Mouse (Mus musculus) limb, embryonic 13.5 days (tissue): Measurements from ENCODE around the gene Gpc6. TPM values are rescaled to one million over a fixed set of nuclear protein-coding genes. Genes with fewer than 3 reads are reported as not detected.
"Not testable (repeated sequence)": the region's sequence is repeated elsewhere in the genome, so short reads cannot be mapped to it uniquely, and the experiment has no call there.

ENCODE experiments used
- ATAC-seq: fragments of 200-750 bp; cut with Nextera tagmentation; 2 replicates; pipeline ENCODE4 v1.8.0; 2017; ENCODE audit warnings: low read depth, moderate number of reproducible peaks, moderate TSS enrichment; ENCODE audit not compliant: low FRiP score
- H3K27ac ChIP-seq: fragments of 300-500 bp; sonication (generic); 2 replicates; pipeline ENCODE4 v1.5.1; 2015; ENCODE audit warnings: inconsistent platforms, mild to moderate bottlenecking, moderate library complexity
- H3K27me3 ChIP-seq: fragments of 300-500 bp; sonication (generic); 2 replicates; pipeline ENCODE4 v1.6.1; 2015; ENCODE audit warnings: mild to moderate bottlenecking, inconsistent platforms
- H3K36me3 ChIP-seq: fragments of 300-500 bp; sonication (generic); 2 replicates; pipeline ENCODE4 v1.6.1; 2015; ENCODE audit warnings: inconsistent platforms, mild to moderate bottlenecking, moderate library complexity
- H3K4me1 ChIP-seq: fragments of 300-500 bp; sonication (generic); 2 replicates; pipeline ENCODE4 v1.6.1; 2015; ENCODE audit warnings: inconsistent platforms
- H3K4me2 ChIP-seq: fragments of 300-500 bp; sonication (generic); replicated peaks from 2 replicates; pipeline ENCODE4 v1.6.1; 2015; ENCODE audit warnings: inconsistent platforms, mild to moderate bottlenecking, moderate library complexity
- H3K4me3 ChIP-seq: fragments of 300-500 bp; sonication (generic); 2 replicates; pipeline ENCODE4 v1.5.1; 2015; ENCODE audit warnings: moderate library complexity, mild to moderate bottlenecking, inconsistent platforms
- H3K9ac ChIP-seq: fragments of 300-500 bp; sonication (generic); 2 replicates; pipeline ENCODE4 v1.6.1; 2015; ENCODE audit warnings: mild to moderate bottlenecking, inconsistent platforms
- H3K9me3 ChIP-seq: fragments of 300-500 bp; sonication (generic); 2 replicates; pipeline ENCODE4 v1.6.1; 2016; ENCODE audit warnings: inconsistent platforms
- WGBS: fragments of 180-500 bp; shearing (Covaris S2); methylation state at CpG from one replicate; pipeline ENCODE4 v1.1.7; 2015; 5-methylcytosine and 5-hydroxymethylcytosine counted together
- polyA plus RNA-seq: library from polyadenylated mRNA; unstranded; fragments of >200 nt; fragmentation: Nextera tagmentation; extraction: Ambion mirVana; gene quantifications from 2 replicates; pipeline ENCODE4 v1.2.1, GENCODE M21; 2015

Gpc6 gene
- polyA plus RNA-seq, 1 experiment from 2014 or later, result 59.6 TPM

DNA sequence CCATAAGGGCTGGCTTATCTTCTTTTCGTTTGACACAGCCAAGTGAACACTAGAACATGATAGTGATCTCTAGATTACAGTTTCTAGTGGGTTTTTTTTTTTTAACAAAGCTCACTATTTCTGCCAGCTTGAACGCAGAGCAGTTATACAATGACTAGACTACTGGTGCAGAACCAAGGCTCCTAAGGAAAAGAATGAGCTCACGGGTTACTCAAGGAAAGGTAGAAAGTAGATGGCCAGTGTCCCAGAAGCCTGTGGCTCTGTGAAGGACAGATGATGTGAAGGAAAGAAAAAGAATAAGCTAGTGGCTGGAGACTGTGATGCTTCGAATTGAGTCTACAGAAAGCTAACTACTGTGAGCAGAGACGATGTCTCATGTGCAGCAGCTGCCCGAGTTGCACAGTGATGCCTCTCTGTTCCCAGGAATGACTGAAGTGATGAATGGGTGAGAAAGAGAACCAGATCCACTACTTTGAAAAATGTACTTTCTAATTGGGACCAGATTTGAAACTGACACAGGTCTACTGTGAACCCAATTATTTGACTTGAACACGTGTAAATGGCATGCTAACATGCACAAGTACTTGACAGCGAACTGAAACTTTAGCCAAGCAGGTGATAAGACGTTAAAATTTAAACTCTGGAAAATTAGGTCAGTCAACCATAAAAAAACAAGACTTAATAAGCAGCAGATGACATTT, 482.9 kb downstream of the Gpc6 start:
- WGBS, result 44% methylated on average over 9 of the region's 9 CpGs
- Histone ChIP-seq H3K4me3 (no peak overlapping the region), H3K9me3 (no peaks in the 10 kb centered on the region), H3K4me2 (no peak overlapping the region), H3K36me3 (no peaks in the 10 kb centered on the region), H3K27ac (no peak overlapping the region), H3K4me1 (peaks cover 7% of the 10 kb centered on the region), H3K9ac (no peak overlapping the region), H3K27me3 (no peaks in the 10 kb centered on the region)
- no peak for ATAC-seq

DNA sequence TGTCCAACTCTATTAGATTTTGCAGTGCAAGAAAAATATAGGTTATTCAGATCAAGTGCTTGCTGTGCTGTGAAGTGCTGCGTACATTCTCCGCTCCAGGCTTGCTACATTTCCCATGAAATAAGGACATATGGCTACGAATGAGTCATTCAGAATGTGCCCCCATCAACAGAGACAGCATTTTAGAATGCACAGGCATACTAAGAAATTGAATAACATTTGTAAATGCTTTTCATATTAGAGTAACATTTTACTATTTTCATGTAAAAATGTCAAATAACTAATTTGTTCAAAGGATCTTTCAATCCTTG, 483.4 kb downstream of the Gpc6 start:
- Histone ChIP-seq H3K4me2 (no peak overlapping the region), H3K27ac (no peak overlapping the region), H3K4me1 (peaks cover 7% of the 10 kb centered on the region), H3K36me3 (no peaks in the 10 kb centered on the region), H3K4me3 (no peak overlapping the region), H3K9me3 (no peaks in the 10 kb centered on the region), H3K27me3 (no peaks in the 10 kb centered on the region), H3K9ac (no peak overlapping the region)
- no peak for ATAC-seq
- WGBS, result 40% methylated on average over 3 of the region's 3 CpGs

DNA sequence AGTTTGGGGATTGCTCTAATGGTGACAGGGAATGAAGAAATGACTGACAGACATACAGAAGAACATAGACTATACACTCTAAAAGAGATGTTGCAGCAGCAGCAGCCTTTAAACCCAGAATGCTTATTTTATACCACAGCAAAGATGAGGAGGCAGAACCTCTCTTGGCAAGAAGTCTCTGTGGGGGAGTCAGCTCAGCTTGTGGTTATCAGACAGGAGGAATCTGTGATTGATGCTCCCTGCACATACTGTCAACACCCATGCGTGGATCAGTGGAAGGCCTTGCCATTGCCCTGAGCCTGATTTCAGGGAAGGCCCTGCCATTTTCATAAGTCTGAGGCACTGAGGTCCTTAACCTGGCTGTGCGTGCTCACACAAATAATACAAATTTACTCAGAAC, 484.7 kb downstream of the Gpc6 start:
- H3K36me3 ChIP-seq, result no peaks in the 10 kb centered on the region
- H3K27me3 ChIP-seq, result no peaks in the 10 kb centered on the region
- H3K4me1 ChIP-seq, result peaks cover 7% of the 10 kb centered on the region
- no peak overlapping the region for H3K9ac ChIP-seq
- H3K4me3 ChIP-seq, result no peak overlapping the region
- H3K9me3 ChIP-seq, result no peaks in the 10 kb centered on the region
- no peak overlapping the region for H3K4me2 ChIP-seq
- no peak overlapping the region for H3K27ac ChIP-seq
- no peak for ATAC-seq
- WGBS, result 91% methylated on average over 2 of the region's 2 CpGs

DNA sequence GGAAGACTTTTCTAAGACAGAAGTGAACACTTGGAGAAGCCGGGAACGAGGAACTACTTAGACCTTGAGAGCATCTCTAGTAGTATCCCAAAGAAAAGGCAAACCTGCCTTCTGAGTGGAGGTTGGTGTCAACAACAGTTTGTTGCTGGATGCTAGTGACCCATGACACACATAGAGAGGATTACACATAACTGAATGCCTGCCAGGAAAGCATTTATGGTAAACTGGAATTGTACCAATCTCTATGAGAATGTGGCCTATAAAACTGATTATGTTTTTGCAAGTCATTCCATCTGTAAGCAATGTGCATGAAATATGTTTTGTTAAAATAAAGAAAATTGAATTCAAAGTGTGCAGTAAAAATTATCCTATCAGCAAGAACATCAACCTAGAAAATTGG, 485.4 kb downstream of the Gpc6 start:
- H3K4me2 ChIP-seq, result no peak overlapping the region
- H3K9ac ChIP-seq, result no peak overlapping the region
- no peak for ATAC-seq
- peaks cover 7% of the 10 kb centered on the region for H3K4me1 ChIP-seq
- WGBS, result 93% methylated on average over 2 of the region's 2 CpGs
- no peaks in the 10 kb centered on the region for H3K27me3 ChIP-seq
- no peak overlapping the region for H3K4me3 ChIP-seq
- no peaks in the 10 kb centered on the region for H3K9me3 ChIP-seq
- no peaks in the 10 kb centered on the region for H3K36me3 ChIP-seq
- no peak overlapping the region for H3K27ac ChIP-seq

DNA sequence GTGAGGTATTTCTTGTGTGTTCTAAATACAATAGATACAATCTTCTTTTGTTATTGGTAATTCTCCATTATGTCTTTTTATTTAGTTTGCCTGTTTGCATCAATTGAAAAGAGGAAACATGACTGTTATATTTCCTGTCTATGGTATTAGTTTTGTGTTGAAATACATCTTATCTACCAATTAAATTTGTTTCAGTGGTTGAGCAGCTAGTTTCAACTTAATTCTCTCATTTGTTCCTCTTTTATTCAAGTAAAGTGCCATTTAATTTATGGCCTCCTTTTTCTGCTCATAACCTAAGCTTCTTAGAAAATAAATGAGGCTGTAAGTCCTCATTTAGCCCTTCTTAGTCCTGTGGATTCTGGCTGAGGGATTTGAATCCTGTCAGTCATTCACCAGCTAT, 489.9 kb downstream of the Gpc6 start:
- no peaks in the 10 kb centered on the region for H3K27me3 ChIP-seq
- H3K4me2 ChIP-seq, result no peak overlapping the region
- no peaks in the 10 kb centered on the region for H3K36me3 ChIP-seq
- no peaks in the 10 kb centered on the region for H3K9me3 ChIP-seq
- ATAC-seq, result no peak
- no peaks in the 10 kb centered on the region for H3K4me1 ChIP-seq
- H3K9ac ChIP-seq, result no peak overlapping the region
- no peak overlapping the region for H3K4me3 ChIP-seq
- no peak overlapping the region for H3K27ac ChIP-seq

DNA sequence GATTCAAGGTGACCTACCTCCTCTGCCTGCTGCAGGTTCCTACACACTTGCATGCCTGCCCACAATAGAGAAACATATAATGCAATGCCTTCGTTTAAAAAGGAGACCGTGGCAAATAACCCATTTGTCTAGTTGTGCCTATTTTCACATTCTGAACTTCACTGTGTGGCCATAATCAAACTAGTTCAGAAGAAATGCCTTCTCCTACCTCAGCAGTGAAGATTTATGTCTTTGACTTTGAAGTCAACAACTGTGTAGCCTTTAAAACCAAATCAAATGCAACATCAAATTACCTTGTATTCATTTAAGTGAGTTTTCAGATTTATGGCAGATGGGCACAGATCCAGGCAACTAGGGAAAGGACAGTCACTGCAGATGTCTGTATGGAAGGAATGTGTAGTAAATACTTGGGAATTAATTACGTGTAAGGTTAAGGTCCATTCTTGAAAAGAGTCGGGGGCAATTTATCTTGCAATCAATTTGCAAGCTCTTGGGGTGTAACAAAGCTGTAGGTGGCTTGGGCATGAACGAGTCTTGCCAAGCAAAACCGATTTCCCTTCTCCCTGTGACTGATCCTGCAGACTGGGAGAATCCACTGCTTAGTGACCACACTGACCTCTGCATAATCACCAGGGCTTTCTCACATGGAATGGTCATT, 494.6 kb downstream of the Gpc6 start:
- no peak for ATAC-seq
- H3K27me3 ChIP-seq, result no peaks in the 10 kb centered on the region
- no peaks in the 10 kb centered on the region for H3K4me1 ChIP-seq
- no peak overlapping the region for H3K4me2 ChIP-seq
- 23% methylated on average over 6 of the region's 6 CpGs for WGBS
- H3K36me3 ChIP-seq, result no peaks in the 10 kb centered on the region
- no peak overlapping the region for H3K4me3 ChIP-seq
- H3K27ac ChIP-seq, result no peak overlapping the region
- no peak overlapping the region for H3K9ac ChIP-seq
- H3K9me3 ChIP-seq, result no peaks in the 10 kb centered on the region

DNA sequence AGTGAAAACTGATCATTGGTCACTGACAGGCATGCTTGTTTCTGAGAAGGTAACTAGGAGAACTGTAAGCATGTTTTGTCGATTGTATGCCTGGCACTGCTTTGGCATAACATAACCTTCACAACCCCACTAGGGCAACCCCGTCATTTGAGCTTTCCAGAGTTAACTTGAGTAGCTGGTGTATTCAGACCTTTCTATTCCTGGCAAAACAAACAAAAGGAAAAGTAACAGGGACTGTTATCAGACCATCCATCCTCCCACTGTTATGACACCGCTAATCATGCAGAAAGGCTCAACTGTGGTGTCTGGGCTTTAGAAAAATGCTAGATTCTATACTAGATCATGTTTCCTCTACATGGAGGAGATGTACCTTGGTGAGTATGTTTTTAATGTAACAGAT, 496.1 kb downstream of the Gpc6 start:
- no peaks in the 10 kb centered on the region for H3K27me3 ChIP-seq
- 0 out of 2 replicates have a peak, but pooled peaks cover 2% of the 10 kb centered on the region for H3K4me1 ChIP-seq
- no peaks in the 10 kb centered on the region for H3K36me3 ChIP-seq
- H3K9me3 ChIP-seq, result no peaks in the 10 kb centered on the region
- H3K4me2 ChIP-seq, result no peak overlapping the region
- no peak overlapping the region for H3K9ac ChIP-seq
- WGBS, result 76% methylated on average over 3 of the region's 3 CpGs
- ATAC-seq, result no peak
- H3K27ac ChIP-seq, result no peak overlapping the region
- H3K4me3 ChIP-seq, result no peak overlapping the region

DNA sequence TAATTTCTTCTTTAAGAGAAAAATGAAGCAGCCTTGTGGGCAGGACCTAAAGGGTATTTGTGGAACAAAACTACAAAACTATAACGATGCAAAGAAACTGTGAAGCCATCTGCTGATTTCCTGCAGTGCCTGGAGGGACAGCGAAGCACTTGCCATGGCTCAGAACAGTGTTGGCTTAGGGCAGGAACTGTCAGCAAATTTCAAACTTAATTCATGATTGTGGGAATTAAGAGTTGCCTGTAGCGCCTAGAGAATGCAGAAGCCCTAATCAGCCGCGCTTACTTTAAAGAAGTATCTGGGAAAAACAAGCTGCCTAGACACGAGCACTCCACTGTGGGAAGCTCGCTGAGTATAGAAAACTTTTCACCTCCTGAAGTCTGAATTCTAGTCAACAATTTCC, 501.0 kb downstream of the Gpc6 start:
- 18% methylated on average over 7 of the region's 7 CpGs for WGBS
- Histone ChIP-seq H3K27ac (no peak overlapping the region), H3K4me2 (no peak overlapping the region), H3K9me3 (no peaks in the 10 kb centered on the region), H3K9ac (no peak overlapping the region), H3K27me3 (no peaks in the 10 kb centered on the region), H3K4me3 (no peak overlapping the region), H3K36me3 (no peaks in the 10 kb centered on the region), H3K4me1 (0 out of 2 replicates have a peak, but pooled peaks cover 4% of the 10 kb centered on the region)
- ATAC-seq, result no peak

DNA sequence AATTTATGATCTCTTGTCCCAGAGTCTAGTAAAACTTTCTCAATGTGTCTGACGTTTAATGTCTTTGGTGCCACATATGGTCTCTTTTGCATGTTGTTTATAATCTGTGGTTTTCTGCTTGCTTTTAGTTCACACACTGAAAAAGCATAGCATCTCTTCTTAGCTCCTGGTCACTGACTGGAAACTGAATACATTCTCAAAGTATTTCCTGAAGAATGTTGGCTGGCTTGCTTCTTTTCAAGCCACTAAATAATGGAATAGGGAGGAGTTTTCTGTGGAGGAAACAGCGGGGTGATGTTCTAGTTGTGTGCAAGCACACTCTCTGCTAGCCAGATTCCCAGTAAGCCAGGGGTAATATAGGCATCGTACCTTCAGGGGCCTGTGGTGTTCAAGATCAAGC, 502.7 kb downstream of the Gpc6 start:
- ATAC-seq, result no peak
- no peaks in the 10 kb centered on the region for H3K9me3 ChIP-seq
- no peak overlapping the region for H3K4me2 ChIP-seq
- no peak overlapping the region for H3K4me3 ChIP-seq
- H3K36me3 ChIP-seq, result no peaks in the 10 kb centered on the region
- 0 out of 2 replicates have a peak, but pooled peaks cover 4% of the 10 kb centered on the region for H3K4me1 ChIP-seq
- H3K27ac ChIP-seq, result no peak overlapping the region
- WGBS, result 63% methylated on average over 3 of the region's 3 CpGs
- no peak overlapping the region for H3K9ac ChIP-seq
- H3K27me3 ChIP-seq, result no peaks in the 10 kb centered on the region

DNA sequence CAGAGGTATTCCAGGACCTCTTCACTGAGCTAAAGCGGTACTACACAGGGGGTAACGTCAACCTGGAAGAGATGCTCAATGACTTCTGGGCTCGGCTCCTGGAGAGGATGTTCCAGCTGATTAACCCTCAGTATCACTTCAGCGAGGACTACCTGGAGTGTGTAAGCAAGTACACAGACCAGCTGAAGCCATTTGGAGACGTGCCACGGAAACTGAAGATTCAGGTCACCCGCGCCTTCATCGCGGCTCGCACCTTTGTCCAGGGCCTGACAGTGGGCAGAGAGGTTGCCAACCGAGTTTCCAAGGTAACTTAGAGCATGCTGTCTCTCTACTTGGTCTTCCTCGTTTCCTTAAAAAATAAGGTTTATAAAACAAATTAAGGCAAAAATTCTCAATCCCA, 510.6 kb downstream of the Gpc6 start:
- no peaks in the 10 kb centered on the region for H3K36me3 ChIP-seq
- H3K4me3 ChIP-seq, result no peak overlapping the region
- no peak overlapping the region for H3K27ac ChIP-seq
- WGBS, result 94% methylated on average over 13 of the region's 13 CpGs
- no peaks in the 10 kb centered on the region for H3K9me3 ChIP-seq
- H3K27me3 ChIP-seq, result no peaks in the 10 kb centered on the region
- no peak overlapping the region for H3K9ac ChIP-seq
- ATAC-seq, result no peak
- no peak overlapping the region for H3K4me2 ChIP-seq
- H3K4me1 ChIP-seq, result no peaks in the 10 kb centered on the region

DNA sequence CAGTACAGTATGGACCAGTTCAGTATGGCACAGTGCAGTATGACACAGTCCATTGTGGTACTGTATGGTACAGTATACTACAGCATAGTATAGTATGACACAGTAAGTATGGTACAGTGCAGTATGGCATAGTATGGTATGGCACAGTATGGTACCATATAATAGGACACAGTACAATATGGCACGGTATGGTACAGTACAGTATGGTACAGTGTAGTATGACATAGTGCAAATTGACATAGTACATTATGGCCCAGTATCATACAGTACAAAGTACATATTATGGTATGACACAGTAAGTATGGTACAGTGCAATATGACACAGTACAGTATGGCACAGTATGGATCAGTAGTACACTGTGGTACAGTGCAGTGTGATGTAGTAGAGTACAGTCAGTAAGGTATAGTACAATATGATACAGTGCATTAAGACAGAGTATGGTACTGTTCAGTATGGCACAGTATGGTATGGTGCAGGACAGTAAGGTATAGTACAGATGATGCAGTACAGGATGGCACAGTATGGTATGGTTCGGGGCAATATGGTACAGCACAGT, 521.6 kb downstream of the Gpc6 start:
- not testable (repeated sequence) for H3K9ac ChIP-seq, H3K27ac ChIP-seq, H3K27me3 ChIP-seq, H3K4me1 ChIP-seq, H3K9me3 ChIP-seq, H3K4me2 ChIP-seq, H3K4me3 ChIP-seq, ATAC-seq, H3K36me3 ChIP-seq
- 92% methylated on average over 2 of the region's 2 CpGs for WGBS

DNA sequence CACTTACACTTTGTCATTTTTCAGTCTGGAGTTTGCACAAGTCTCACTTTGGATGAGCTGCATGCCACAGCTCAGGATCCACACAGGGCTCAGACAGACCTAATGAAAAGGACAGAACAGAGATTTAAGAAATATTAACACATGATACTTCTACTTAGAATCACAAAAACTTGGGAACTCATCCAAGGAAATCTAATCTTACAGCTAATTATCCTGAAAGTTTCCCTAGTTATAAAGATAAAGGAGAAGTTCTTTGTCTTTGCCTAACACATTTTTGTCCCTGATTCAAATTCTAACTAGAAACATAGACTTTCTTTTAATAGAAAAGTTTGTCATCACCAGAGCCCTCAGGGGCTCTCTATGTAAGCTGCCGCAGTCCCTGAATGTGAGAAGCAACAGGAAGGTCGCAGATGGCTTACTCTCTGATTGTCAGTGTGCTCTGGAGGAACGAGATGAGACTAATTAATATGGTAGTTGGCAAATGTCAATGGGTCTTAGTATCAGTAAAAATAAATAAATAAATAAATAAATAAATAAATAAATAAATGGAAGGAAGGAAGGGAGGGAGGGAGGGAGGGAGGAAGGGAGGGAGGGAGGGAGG, 526.4 kb downstream of the Gpc6 start:
- 63% methylated on average over 3 of the region's 3 CpGs for WGBS
- Histone ChIP-seq H3K4me3 (no peak overlapping the region), H3K27ac (no peak overlapping the region), H3K9ac (no peak overlapping the region), H3K27me3 (no peaks in the 10 kb centered on the region), H3K36me3 (no peaks in the 10 kb centered on the region), H3K4me2 (no peak overlapping the region), H3K9me3 (no peaks in the 10 kb centered on the region), H3K4me1 (no peaks in the 10 kb centered on the region)
- ATAC-seq, result no peak
